Mouse (Mus musculus): ENCODE results near the gene Capza2. TPM values are rescaled to one million over a fixed set of nuclear protein-coding genes. Genes with fewer than 3 reads are reported as not detected.
"Not testable (repeated sequence)": the region's sequence is repeated elsewhere in the genome, so short reads cannot be mapped to it uniquely, and the experiment has no call there.

Gene Capza2
- total RNA-seq, 2 experiments from 2014 or later = 300 to 302 TPM

GRCm38 (mm10) chr6:17694550-17694951 is 58.5 kb downstream of the Capza2 start:
- Histone ChIP-seq H3K4me3 (peak overlapping the region; percentile 80), H3K27ac (peak overlapping the region; percentile 90)
- peak; percentile 39 to 49 for DNase-seq (ENCODE audit: low spot score in 2 of 2)
- TF ChIP-seq CTCF (conservative IDR thresholded peaks at IDR 0.05) = peak; percentile 60

- peak overlapping the region; percentile 32; the same call in 1 of the 2 replicates for H3K4me3 ChIP-seq
- H3K27ac ChIP-seq = no peak overlapping the region
- peak; percentile 79 for TF ChIP-seq CTCF (conservative IDR thresholded peaks at IDR 0.05)
- peak; percentile 29 to 41 for DNase-seq (ENCODE audit: low spot score in 2 of 2)
Measured at GRCm38 (mm10) chr6:17696321-17696734, 60.3 kb downstream of the Capza2 start.

GRCm38 (mm10) chr6:17700936-17701612 is 65.0 kb downstream of the Capza2 start:
- Histone ChIP-seq H3K4me3 (no peak overlapping the region), H3K27ac (no peak overlapping the region)
- DNase-seq (ENCODE audit: low spot score in 2 of 2) = no peak
- TF ChIP-seq CTCF (conservative IDR thresholded peaks at IDR 0.05) = no peak

GRCm38 (mm10) chr6:17704038-17704437 is 68.0 kb downstream of the Capza2 start:
- H3K4me3 ChIP-seq; H3K27ac ChIP-seq; DNase-seq (ENCODE audit: low spot score in 2 of 2): not testable (repeated sequence)

- TF ChIP-seq CTCF (conservative IDR thresholded peaks at IDR 0.05) = no peak
- DNase-seq (ENCODE audit: low spot score in 2 of 2) = no peak
- H3K27ac ChIP-seq = no peak overlapping the region
- H3K4me3 ChIP-seq = no peak overlapping the region
Measured at GRCm38 (mm10) chr6:17705973-17706372, 69.9 kb downstream of the Capza2 start.

Other genes starting within 250 kb of the Capza2 start
- 1 to 10 TPM; 3.9 to 4.7 TPM for gene Met, start 172.4 kb upstream of the Capza2 start, total RNA-seq (2021)
- gene St7, start 56.7 kb downstream of the Capza2 start, total RNA-seq (2021) = 10 to 100 TPM; 53.8 to 56.1 TPM

Measured in layer of hippocampus, adult 2 months (tissue).